Mouse (Mus musculus) MEL (cell line): ENCODE results near the gene Cul3. TPM values are rescaled to one million over a fixed set of nuclear protein-coding genes. Genes with fewer than 3 reads are reported as not detected.

Source experiments
- DNase-seq: peaks from one replicate; pipeline ENCODE4 v3.0.0; 2011; ENCODE audit warnings: low read depth, low spot score
- H3K27ac ChIP-seq: 2 replicates; pipeline ENCODE4 v1.5.1; 2012; ENCODE audit warnings: low read depth, mild to moderate bottlenecking, control low read depth, low read length, moderate library complexity; ENCODE audit not compliant: control insufficient read depth
- H3K27me3 ChIP-seq, 2 experiments: fragments of 150-350 bp in 1 of 2; sonication (generic) in 1 of 2; 2 replicates each; pipeline ENCODE4 v1.6.1; 2012; ENCODE audit warnings: low read length in 2 of 2, mild to moderate bottlenecking in 2 of 2, improper control_type of control experiment in 1 of 2, moderate library complexity in 1 of 2; ENCODE audit not compliant: insufficient read depth in 2 of 2, control insufficient read depth in 1 of 2
- H3K36me3 ChIP-seq, 2 experiments: 2 replicates each; pipeline ENCODE4 v1.6.1; 2012 to 2014; ENCODE audit warnings: low read length in 2 of 2, improper control_type of control experiment in 1 of 2, inconsistent platforms in 1 of 2, mild to moderate bottlenecking in 1 of 2; ENCODE audit not compliant: insufficient read depth in 2 of 2, control insufficient read depth in 1 of 2
- H3K4me1 ChIP-seq, 2 experiments: fragments of 150-350 bp in 1 of 2; sonication (generic) in 1 of 2; 2 replicates each; pipeline ENCODE4 v1.6.1; 2012; ENCODE audit warnings: low read length in 2 of 2, improper control_type of control experiment in 1 of 2, mild to moderate bottlenecking in 1 of 2; ENCODE audit not compliant: insufficient read depth in 2 of 2, control insufficient read depth in 1 of 2
- H3K4me3 ChIP-seq, 2 experiments: fragments of 150-350 bp in 1 of 2; sonication (generic) in 1 of 2; 2 replicates each; pipeline ENCODE4 v1.5.1; 2012; ENCODE audit warnings: low read depth in 2 of 2, low read length in 2 of 2, mild to moderate bottlenecking in 2 of 2, moderate library complexity in 2 of 2, control low read depth in 1 of 2, improper control_type of control experiment in 1 of 2; ENCODE audit not compliant: control insufficient read depth in 1 of 2, insufficient read depth in 1 of 2
- H3K79me2 ChIP-seq: 2 replicates; pipeline ENCODE4 v1.6.1; 2012; ENCODE audit warnings: mild to moderate bottlenecking, low read length, moderate library complexity; ENCODE audit not compliant: control insufficient read depth, poor library complexity, insufficient read depth
- H3K9ac ChIP-seq: 2 replicates; pipeline ENCODE4 v1.6.1; 2012; ENCODE audit warnings: low read depth, mild to moderate bottlenecking, control low read depth, low read length, moderate library complexity; ENCODE audit not compliant: control insufficient read depth, poor library complexity, severe bottlenecking
- H3K9me3 ChIP-seq: fragments of 150-350 bp; sonication (generic); replicated peaks from 2 replicates; pipeline ENCODE4 v1.6.1; 2012; ENCODE audit warnings: mild to moderate bottlenecking, low read length, improper control_type of control experiment, moderate library complexity; ENCODE audit not compliant: insufficient read depth
- BHLHE40 ChIP-seq: IDR thresholded peaks from 2 replicates; pipeline ENCODE4 v1.6.1; 2012; ENCODE audit warnings: low read depth, mild to moderate bottlenecking, inconsistent platforms, low read length, improper control_type of control experiment, borderline replicate concordance
- CHD1 ChIP-seq: IDR thresholded peaks from 2 replicates; pipeline ENCODE4 v1.6.1; 2012; ENCODE audit warnings: low read depth, mild to moderate bottlenecking, inconsistent platforms, low read length, improper control_type of control experiment
- GABPA ChIP-seq: IDR thresholded peaks from 2 replicates; pipeline ENCODE4 v1.6.1; 2012; ENCODE audit warnings: low read depth, mild to moderate bottlenecking, inconsistent platforms, low read length, improper control_type of control experiment, moderate library complexity
- GATA1 ChIP-seq: IDR thresholded peaks from 2 replicates; pipeline ENCODE4 v1.6.1; 2011; ENCODE audit warnings: low read depth, low read length, improper control_type of control experiment
- HCFC1 ChIP-seq: IDR thresholded peaks from 2 replicates; pipeline ENCODE4 v1.6.1; 2012; ENCODE audit warnings: low read depth, mild to moderate bottlenecking, inconsistent platforms, low read length, improper control_type of control experiment, moderate library complexity
- KAT2A ChIP-seq: conservative IDR thresholded peaks from 2 replicates; pipeline ENCODE4 v1.6.1; 2012; ENCODE audit warnings: low read depth, low read length, improper control_type of control experiment, inconsistent platforms
- MAZ ChIP-seq: IDR thresholded peaks from 2 replicates; pipeline ENCODE4 v1.6.1; 2012; ENCODE audit warnings: low read depth, mild to moderate bottlenecking, inconsistent platforms, low read length, improper control_type of control experiment
- MEF2A ChIP-seq: IDR thresholded peaks from 2 replicates; pipeline ENCODE4 v1.6.1; 2014; ENCODE audit warnings: low read depth, mild to moderate bottlenecking, inconsistent platforms, low read length, improper control_type of control experiment; ENCODE audit not compliant: poor library complexity, insufficient replicate concordance, severe bottlenecking; ENCODE audit errors: extremely low read depth
- MYC ChIP-seq: IDR thresholded peaks from 2 replicates; pipeline ENCODE4 v1.6.1; 2011; ENCODE audit warnings: low read depth, mild to moderate bottlenecking, low read length, improper control_type of control experiment, moderate library complexity
- NELFE ChIP-seq: IDR thresholded peaks from 2 replicates; pipeline ENCODE4 v1.6.1; 2011; ENCODE audit warnings: low read depth, low read length, improper control_type of control experiment
- POLR2AphosphoS5 ChIP-seq: IDR thresholded peaks from 2 replicates; pipeline ENCODE4 v1.6.1; 2012; ENCODE audit warnings: low read depth, borderline replicate concordance, mild to moderate bottlenecking, inconsistent platforms, low read length, moderate library complexity, mixed read lengths
- TAL1 ChIP-seq: IDR thresholded peaks from 2 replicates; pipeline ENCODE4 v1.6.1; 2012; ENCODE audit warnings: mild to moderate bottlenecking, inconsistent platforms, low read length, moderate library complexity, mixed read lengths
- ZKSCAN1 ChIP-seq: IDR thresholded peaks from 2 replicates; pipeline ENCODE4 v1.6.1; 2012; ENCODE audit warnings: low read depth, mild to moderate bottlenecking, inconsistent platforms, low read length, improper control_type of control experiment, moderate library complexity
- ZMIZ1 ChIP-seq: IDR thresholded peaks from 2 replicates; pipeline ENCODE4 v1.6.1; 2012; ENCODE audit warnings: low read depth, mild to moderate bottlenecking, inconsistent platforms, low read length, improper control_type of control experiment, moderate library complexity
- polyA plus RNA-seq, 2 experiments: library from polyadenylated mRNA; stranded (reverse) in 1 of 2; unstranded in 1 of 2; fragments of >175 nt in 1 of 2; fragments of >200 nt in 1 of 2; gene quantifications; 2 replicates each; pipeline versions ENCODE4 v1.2.1 to v1.2.4; 2012; ENCODE audit warnings: low replicate concordance in 2 of 2, low read depth in 1 of 2; ENCODE audit not compliant: insufficient read length in 2 of 2, insufficient read depth in 1 of 2, missing spikeins in 1 of 2
- total RNA-seq: library from RNA; depleted of rRNA; stranded (reverse); fragments of 300-350 nt; gene quantifications from 2 replicates; pipeline ENCODE4 v1.2.3, GENCODE M21; 2012

Cul3 gene
- total and polyA plus RNA-seq, 3 experiments, result 68.2 to 1,559 (median 90.9) TPM

GRCm38 (mm10) chr1:80260443-80260842, 79.8 kb downstream of the Cul3 start:
- no peak overlapping the region for H3K4me3 ChIP-seq
- TF ChIP-seq ZMIZ1 (no peak), CHD1 (no peak)
- no peak overlapping the region for H3K9ac ChIP-seq
- H3K27ac ChIP-seq, result no peak overlapping the region
- peaks cover 0 to 2% of the 10 kb centered on the region in 2 experiments; a peak in 2 of 4 replicates for H3K36me3 ChIP-seq
- H3K27me3 ChIP-seq, result no peaks in the 10 kb centered on the region
- H3K9me3 ChIP-seq, result no peaks in the 10 kb centered on the region
- no peaks in the 10 kb centered on the region for H3K4me1 ChIP-seq
- DNase-seq, result no peak
- H3K79me2 ChIP-seq, result no peaks in the 10 kb centered on the region

DNA sequence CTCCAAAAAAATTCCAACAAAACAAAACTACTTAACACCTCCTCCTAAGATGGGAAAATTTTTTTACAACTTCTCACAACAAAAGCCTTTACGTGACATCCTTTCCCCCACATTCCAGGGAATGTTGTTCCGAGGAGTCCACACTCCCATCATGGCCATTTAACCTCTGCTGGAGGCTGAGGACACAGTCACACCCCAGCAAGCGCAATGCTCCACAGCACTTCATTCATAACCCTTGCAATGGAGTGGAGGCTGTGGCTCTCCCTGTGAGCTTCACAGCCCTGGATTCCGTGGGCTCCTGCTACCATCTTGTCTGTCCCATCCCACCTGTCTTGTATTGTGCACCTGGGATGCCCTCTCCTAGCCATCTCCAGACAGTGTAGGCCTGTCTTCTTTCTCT, 81.6 kb downstream of the Cul3 start:
- Histone ChIP-seq H3K79me2 (no peaks in the 10 kb centered on the region), H3K4me3 (no peak overlapping the region), H3K27ac (no peak overlapping the region), H3K4me1 (no peaks in the 10 kb centered on the region), H3K9ac (no peak overlapping the region), H3K9me3 (no peaks in the 10 kb centered on the region), H3K36me3 (no peaks in the 10 kb centered on the region), H3K27me3 (no peaks in the 10 kb centered on the region)
- DNase-seq, result no peak
- TF ChIP-seq GATA1, result no peak
- TF ChIP-seq BHLHE40, result no peak
- no peak for TF ChIP-seq GABPA
- TF ChIP-seq MYC, result no peak
- TF ChIP-seq ZMIZ1, result no peak
- no peak for TF ChIP-seq TAL1
- no peak for TF ChIP-seq HCFC1
- no peak for TF ChIP-seq KAT2A
- no peak for TF ChIP-seq POLR2AphosphoS5
- TF ChIP-seq ZKSCAN1, result no peak
- no peak for TF ChIP-seq MEF2A

DNA sequence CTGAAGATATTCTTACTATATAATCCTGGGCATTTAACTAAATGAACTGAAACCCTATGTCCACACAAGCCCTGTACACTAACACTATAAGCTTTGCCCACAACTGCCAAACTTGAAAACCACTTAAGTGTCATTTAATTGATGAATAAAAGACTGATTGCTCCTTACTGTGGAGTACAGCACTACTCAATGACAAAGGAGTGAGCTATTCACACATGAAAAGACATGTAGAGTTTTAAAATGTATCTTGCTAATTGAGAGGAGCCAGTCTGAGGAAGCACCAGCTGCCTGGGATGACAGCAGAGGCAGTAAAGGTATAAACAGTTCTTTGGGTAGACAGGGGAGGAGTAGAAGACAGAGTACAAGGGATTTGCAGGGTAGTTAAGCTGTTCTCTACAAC, 87.0 kb downstream of the Cul3 start:
- H3K27me3 ChIP-seq, result no peaks in the 10 kb centered on the region; a peak in 2 of 4 replicates
- H3K4me3 ChIP-seq, result no peak overlapping the region
- DNase-seq, result no peak
- H3K79me2 ChIP-seq, result no peaks in the 10 kb centered on the region
- no peak overlapping the region for H3K27ac ChIP-seq
- no peak overlapping the region for H3K9ac ChIP-seq
- TF ChIP-seq ZKSCAN1, result no peak
- no peak for TF ChIP-seq BHLHE40
- TF ChIP-seq MAZ, result no peak
- no peak for TF ChIP-seq NELFE
- TF ChIP-seq POLR2AphosphoS5, result no peak
- TF ChIP-seq, all 39 proteins: peak for 0
- H3K4me1 ChIP-seq, result no peaks in the 10 kb centered on the region
- H3K9me3 ChIP-seq, result no peaks in the 10 kb centered on the region
- H3K36me3 ChIP-seq, result no peaks in the 10 kb centered on the region
